Comparison of ENCODE assay signal across 18 mouse cellular contexts in the genomic region with DNA sequence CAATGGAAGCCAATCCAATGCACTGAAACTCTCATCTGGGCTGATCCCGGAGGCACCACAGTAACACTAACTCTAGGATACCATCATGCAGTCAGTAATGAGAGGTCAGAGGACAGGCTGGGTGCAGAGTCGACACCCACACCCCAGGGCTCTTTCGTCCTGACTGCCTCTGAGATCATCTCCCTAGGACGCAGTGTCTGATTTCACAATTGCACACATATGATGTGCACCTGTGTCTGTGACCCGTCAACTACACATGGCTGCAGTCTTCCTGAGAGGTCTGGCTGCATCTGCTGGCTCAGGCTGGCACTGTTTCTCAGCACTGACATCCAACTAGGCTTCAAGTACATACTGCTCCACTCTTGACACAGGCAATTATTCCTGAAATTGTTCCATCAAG. TPM values are rescaled to one million over a fixed set of nuclear protein-coding genes. Genes with fewer than 3 reads are reported as not detected.
DNase-seq lines count a peak whose midpoint lies in the region; ATAC-seq and TF ChIP-seq lines count a peak whose summit lies in the region.
"Had no signal": no experiment of that assay in that cellular context is flagged by ENCODE, and none has a peak within 500 bp of the region (broad histone marks: within the 10 kb centered on the region; RNA-seq: fewer than 3 reads in every experiment).

No protein-coding gene starts in this region.

- no peaks in the 10 kb centered on the region for H3K27me3 ChIP-seq in forebrain, embryonic 12.5 days
- H3K27me3 ChIP-seq in forebrain, embryonic 16.5 days (replicated peaks; ENCODE audit: control insufficient read depth, insufficient read depth, low read length), result no peaks in the 10 kb centered on the region
- H3K27me3 ChIP-seq in midbrain, embryonic 15.5 days (replicated peaks), result no peaks in the 10 kb centered on the region
- no peaks in the 10 kb centered on the region for H3K27me3 ChIP-seq in midbrain, embryonic 14.5 days (ENCODE audit: control insufficient read depth, insufficient read depth, low read length)
- no peaks in the 10 kb centered on the region for H3K27me3 ChIP-seq in hindbrain, embryonic 14.5 days (ENCODE audit: control insufficient read depth, insufficient read depth, low read length)
- no peaks in the 10 kb centered on the region for H3K27me3 ChIP-seq in kidney, adult 2 months (replicated peaks; ENCODE audit: control insufficient read depth, insufficient read depth, low read length)
- H3K27me3 ChIP-seq: heart, embryonic 12.5 days; liver, embryonic 13.5 days had no signal

- no peak overlapping the region for H3K4me2 ChIP-seq in forebrain, embryonic 12.5 days
- no peak overlapping the region for H3K4me2 ChIP-seq in forebrain, embryonic 16.5 days (ENCODE audit: low read length)
- no peak overlapping the region for H3K4me2 ChIP-seq in midbrain, embryonic 15.5 days
- no peak overlapping the region for H3K4me2 ChIP-seq in midbrain, embryonic 14.5 days (ENCODE audit: low read length)
- H3K4me2 ChIP-seq in hindbrain, embryonic 14.5 days (replicated peaks), result no peak overlapping the region
- H3K4me2 ChIP-seq: heart, embryonic 12.5 days; liver, embryonic 13.5 days; midbrain, embryonic 11.5 days had no signal

- no peaks in the 10 kb centered on the region for H3K9me3 ChIP-seq in forebrain, embryonic 12.5 days
- H3K9me3 ChIP-seq in forebrain, embryonic 16.5 days (ENCODE audit: control insufficient read depth, low read length), result no peaks in the 10 kb centered on the region
- no peaks in the 10 kb centered on the region for H3K9me3 ChIP-seq in midbrain, embryonic 15.5 days
- no peaks in the 10 kb centered on the region for H3K9me3 ChIP-seq in midbrain, embryonic 14.5 days (ENCODE audit: control insufficient read depth, low read length)
- no peaks in the 10 kb centered on the region for H3K9me3 ChIP-seq in hindbrain, embryonic 14.5 days (ENCODE audit: control insufficient read depth, low read length)
- H3K9me3 ChIP-seq: heart, embryonic 12.5 days; liver, embryonic 13.5 days had no signal

- H3K36me3 ChIP-seq in forebrain, embryonic 12.5 days (replicated peaks), result peaks cover 22% of the 10 kb centered on the region
- H3K36me3 ChIP-seq in forebrain, embryonic 16.5 days (ENCODE audit: control insufficient read depth, insufficient read depth), result peaks cover 13% of the 10 kb centered on the region
- H3K36me3 ChIP-seq in midbrain, embryonic 15.5 days (replicated peaks), result peaks cover 18% of the 10 kb centered on the region
- H3K36me3 ChIP-seq in midbrain, embryonic 14.5 days (ENCODE audit: control insufficient read depth, insufficient read depth, low read length), result peaks cover 38% of the 10 kb centered on the region
- peaks cover 55% of the 10 kb centered on the region for H3K36me3 ChIP-seq in hindbrain, embryonic 14.5 days (replicated peaks; ENCODE audit: control insufficient read depth, insufficient read depth)
- no peaks in the 10 kb centered on the region; the same call in 1 of the 2 replicates for H3K36me3 ChIP-seq in kidney, adult 2 months (ENCODE audit: control insufficient read depth, insufficient read depth, low read length)

- TF ChIP-seq POLR2A in kidney, adult 2 months (IDR thresholded peaks at IDR 0.05; ENCODE audit: low read depth, low read length), result no peak

- H3K9ac ChIP-seq in forebrain, embryonic 12.5 days, result no peak overlapping the region
- H3K9ac ChIP-seq in forebrain, embryonic 16.5 days (replicated peaks; ENCODE audit: low read depth, low read length), result no peak overlapping the region
- H3K9ac ChIP-seq in midbrain, embryonic 15.5 days, result no peak overlapping the region
- no peak overlapping the region for H3K9ac ChIP-seq in midbrain, embryonic 14.5 days (replicated peaks; ENCODE audit: low read length)
- no peak overlapping the region for H3K9ac ChIP-seq in hindbrain, embryonic 14.5 days
- H3K9ac ChIP-seq: heart, embryonic 12.5 days; liver, embryonic 13.5 days had no signal

- H3K4me3 ChIP-seq in forebrain, embryonic 12.5 days (replicated peaks), result no peak overlapping the region
- no peak overlapping the region for H3K4me3 ChIP-seq in forebrain, embryonic 16.5 days (replicated peaks; ENCODE audit: low read length)
- no peak overlapping the region for H3K4me3 ChIP-seq in midbrain, embryonic 15.5 days
- H3K4me3 ChIP-seq in midbrain, embryonic 14.5 days (replicated peaks; ENCODE audit: low read depth, low read length), result no peak overlapping the region
- H3K4me3 ChIP-seq in hindbrain, embryonic 14.5 days (replicated peaks; ENCODE audit: low read length), result no peak overlapping the region
- H3K4me3 ChIP-seq in kidney, adult 2 months (ENCODE audit: insufficient read depth, low read depth, low read length), result no peak overlapping the region
- H3K4me3 ChIP-seq: heart, embryonic 12.5 days; liver, embryonic 13.5 days had no signal

- no peak overlapping the region for H3K27ac ChIP-seq in forebrain, embryonic 12.5 days
- no peak overlapping the region for H3K27ac ChIP-seq in forebrain, embryonic 16.5 days (ENCODE audit: low read length)
- H3K27ac ChIP-seq in midbrain, embryonic 15.5 days, result no peak overlapping the region
- no peak overlapping the region for H3K27ac ChIP-seq in midbrain, embryonic 14.5 days (replicated peaks; ENCODE audit: low read depth, low read length)
- no peak overlapping the region for H3K27ac ChIP-seq in hindbrain, embryonic 14.5 days
- H3K27ac ChIP-seq in kidney, adult 2 months (ENCODE audit: insufficient read depth, low read depth, low read length), result no peak overlapping the region
- H3K27ac ChIP-seq: liver, embryonic 13.5 days had no signal

- no peak for DNase-seq in midbrain, embryonic 14.5 days
- DNase-seq in hindbrain, embryonic 14.5 days (ENCODE audit: low spot score), result no peak
- peak; percentile 33 for DNase-seq in thymus, postnatal 14 days
- no peak for DNase-seq in liver
- no peak for DNase-seq in kidney, adult 2 months
- DNase-seq: adrenal gland, postnatal 14 days; gastrocnemius, postnatal 14 days; kidney, postnatal 25 days; layer of hippocampus, postnatal 36 days; left cerebral cortex, postnatal 4 days; liver, embryonic 13.5 days; lung, postnatal 10 days; right cerebral cortex, postnatal 14 days had no signal

- H3K4me1 ChIP-seq in forebrain, embryonic 12.5 days, result 0 out of 2 replicates have a peak, but pooled peaks cover 5% of the 10 kb centered on the region
- H3K4me1 ChIP-seq in forebrain, embryonic 16.5 days (replicated peaks; ENCODE audit: control insufficient read depth, insufficient read depth, low read length), result 0 out of 2 replicates have a peak, but pooled peaks cover 4% of the 10 kb centered on the region
- H3K4me1 ChIP-seq in midbrain, embryonic 15.5 days, result no peaks in the 10 kb centered on the region
- H3K4me1 ChIP-seq in midbrain, embryonic 14.5 days (ENCODE audit: control insufficient read depth, insufficient read depth, low read length), result no peaks in the 10 kb centered on the region
- H3K4me1 ChIP-seq in hindbrain, embryonic 14.5 days (replicated peaks; ENCODE audit: control insufficient read depth, insufficient read depth, low read length), result no peaks in the 10 kb centered on the region
- no peaks in the 10 kb centered on the region for H3K4me1 ChIP-seq in kidney, adult 2 months (ENCODE audit: control insufficient read depth, insufficient read depth, low read length)
- H3K4me1 ChIP-seq: heart, embryonic 12.5 days; liver, embryonic 13.5 days had no signal

- TF ChIP-seq CTCF in kidney, adult 2 months (conservative IDR thresholded peaks at IDR 0.05; ENCODE audit: insufficient read depth, insufficient read length, low read depth, low read length), result no peak

- ATAC-seq in forebrain, embryonic 12.5 days (ENCODE audit: low FRiP score), result peak; percentile 18; the same call in 1 of the 2 replicates
- ATAC-seq in forebrain, embryonic 16.5 days, result no peak
- 0 out of 2 replicates have a peak, but pooled peaks have one; percentile 16 for ATAC-seq in midbrain, embryonic 15.5 days (replicated peaks)
- no peak for ATAC-seq in midbrain, embryonic 14.5 days (ENCODE audit: low FRiP score, low TSS enrichment)
- ATAC-seq in hindbrain, embryonic 14.5 days (ENCODE audit: low FRiP score), result peak; percentile 51

- 76% methylated on average over 5 of the region's 5 CpGs for WGBS in forebrain, embryonic 12.5 days
- 78% methylated on average over 5 of the region's 5 CpGs for WGBS in forebrain, embryonic 16.5 days
- 83% methylated on average over 5 of the region's 5 CpGs for WGBS in midbrain, embryonic 15.5 days
- WGBS in midbrain, embryonic 14.5 days, result 80% methylated on average over 5 of the region's 5 CpGs
- 72% methylated on average over 5 of the region's 5 CpGs for WGBS in hindbrain, embryonic 14.5 days
- 80% methylated on average over 5 of the region's 5 CpGs for WGBS in kidney, adult 2 months

RNA-seq across cellular contexts. Expression of gene Stard3nl, which starts 38.9 kb away (rescaled TPM):
- 128 and 132 TPM in 2 replicates for polyA plus RNA-seq in forebrain, embryonic 12.5 days (2016; fragmentation: Nextera tagmentation; extraction: Ambion mirVana)
- 188 and 193 TPM in 2 replicates for polyA plus RNA-seq in forebrain, embryonic 16.5 days (2015; fragmentation: Nextera tagmentation; extraction: Ambion mirVana)
- polyA plus RNA-seq in midbrain, embryonic 15.5 days (2015; fragmentation: Nextera tagmentation; extraction: Ambion mirVana), result 204 and 208 TPM in 2 replicates
- 205 and 228 TPM in 2 replicates for polyA plus RNA-seq in midbrain, embryonic 14.5 days (2014; fragmentation: Nextera tagmentation; extraction: Ambion mirVana)
- 214 and 223 TPM in 2 replicates for polyA plus RNA-seq in hindbrain, embryonic 14.5 days (2014; fragmentation: Nextera tagmentation; extraction: Ambion mirVana)
- polyA plus RNA-seq in kidney, adult 2 months (2012; rRNA removed), result 21.8 and 30.3 TPM in 2 replicates

Comparison
In these comparisons a context has a peak if more than half of its experiments do, and no peak if none do; other contexts are left out.
1. ATAC-seq: peak in forebrain, embryonic 12.5 days (single experiment), midbrain, embryonic 15.5 days (single experiment) and hindbrain, embryonic 14.5 days (single experiment); none in forebrain, embryonic 16.5 days (single experiment) and midbrain, embryonic 14.5 days (single experiment).